Mouse (Mus musculus): Measurements from ENCODE around the gene D430041D05Rik.

GRCm38 (mm10) chr2:104413011-104413410 lies 2.2 kb upstream of the D430041D05Rik start:
- TF ChIP-seq CTCF (IDR thresholded peaks at IDR 0.05; ENCODE audit: borderline replicate concordance, insufficient read depth, low read length) (no peak), POLR2A (IDR thresholded peaks at IDR 0.05; ENCODE audit: low read depth, low read length) (no peak)
